Mouse (Mus musculus): ENCODE data around the gene Creb3. TPM values are rescaled to one million over a fixed set of nuclear protein-coding genes. Genes with fewer than 3 reads are reported as not detected.
"Not testable (repeated sequence)": the region's sequence is repeated elsewhere in the genome, so short reads cannot be mapped to it uniquely, and the experiment has no call there.

Creb3 gene
- 10 to 100 TPM; 34.9 to 41.8 TPM for total RNA-seq (2021)
- long read RNA-seq, experiment 1, transcript Creb3-201 (9 exons, 1,884 nt), result major isoform, 38 of 47 reads
- long read RNA-seq, experiment 1, partial matches to known transcripts, result 1 of 47 reads
- long read RNA-seq, experiment 1, other reads (novel, unspliced or antisense), result 8 of 47 reads
- long read RNA-seq, experiment 2, transcript Creb3-201 (9 exons, 1,884 nt), result major isoform, 40 of 46 reads
- long read RNA-seq, experiment 2, partial matches to known transcripts, result 1 of 46 reads
- long read RNA-seq, experiment 2, other reads (novel, unspliced or antisense), result 5 of 46 reads

GRCm38 (mm10) chr4:43561997-43562768 lies at the start of gene Creb3, which contains the start of gene Tln1:
Gene Creb3 (plus strand): TSS chr4:43562332.
Gene Tln1 (minus strand): TSS chr4:43562691.
- peak; percentile 93 for DNase-seq

GRCm38 (mm10) chr4:43512653-43513052 lies 49.5 kb upstream of the Creb3 start:
- DNase-seq, result no peak

GRCm38 (mm10) chr4:43513300-43513699 lies 48.8 kb upstream of the Creb3 start:
- no peak for DNase-seq

DNA sequence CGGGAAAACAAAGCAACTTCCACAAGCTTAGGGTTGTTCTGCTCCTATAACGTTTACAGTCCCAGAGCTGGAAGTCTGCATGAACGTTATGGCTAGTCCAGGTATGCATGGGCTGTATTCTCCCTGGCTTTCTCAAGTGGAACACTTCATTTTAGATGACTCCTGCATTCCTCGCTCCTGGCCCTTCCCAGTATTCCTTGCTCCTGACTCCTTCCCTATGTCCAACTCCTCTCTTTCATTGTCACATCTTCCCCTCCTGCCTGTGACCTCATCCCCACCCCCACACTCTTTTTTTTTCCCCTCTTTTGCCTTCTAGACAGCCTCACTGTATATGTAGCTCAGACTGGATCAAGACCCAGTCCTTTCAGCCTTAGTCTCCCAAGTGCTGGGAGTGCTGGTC lies 48.3 kb upstream of the Creb3 start:
- DNase-seq, result no peak

GRCm38 (mm10) chr4:43515764-43516708 lies 46.1 kb upstream of the Creb3 start:
- DNase-seq, result no peak

- no peak for DNase-seq
Measured at GRCm38 (mm10) chr4:43519551-43519950, 42.6 kb upstream of the Creb3 start.

- peak; percentile 82 for DNase-seq
Measured at GRCm38 (mm10) chr4:43519956-43520355, 42.2 kb upstream of the Creb3 start.

DNA sequence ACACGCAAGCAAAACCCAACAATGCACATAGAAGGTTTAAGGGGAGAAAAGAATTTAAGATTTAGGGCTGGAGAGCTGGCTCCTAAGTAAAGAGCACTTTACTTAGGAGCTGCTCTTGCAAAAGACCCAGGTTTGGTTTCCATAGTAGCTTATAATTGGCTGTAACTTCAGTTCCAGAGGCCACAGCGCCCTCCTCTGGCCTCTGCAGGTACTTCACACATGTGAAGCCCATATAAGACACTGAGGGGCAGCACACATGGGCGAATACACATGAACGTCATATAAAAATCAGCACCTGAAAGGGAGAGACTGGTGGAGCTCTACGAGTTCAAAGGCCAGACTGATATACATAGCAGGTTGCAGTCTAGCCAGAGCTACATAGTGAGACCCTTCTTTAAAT lies 34.3 kb upstream of the Creb3 start:
- no peak for DNase-seq

DNA sequence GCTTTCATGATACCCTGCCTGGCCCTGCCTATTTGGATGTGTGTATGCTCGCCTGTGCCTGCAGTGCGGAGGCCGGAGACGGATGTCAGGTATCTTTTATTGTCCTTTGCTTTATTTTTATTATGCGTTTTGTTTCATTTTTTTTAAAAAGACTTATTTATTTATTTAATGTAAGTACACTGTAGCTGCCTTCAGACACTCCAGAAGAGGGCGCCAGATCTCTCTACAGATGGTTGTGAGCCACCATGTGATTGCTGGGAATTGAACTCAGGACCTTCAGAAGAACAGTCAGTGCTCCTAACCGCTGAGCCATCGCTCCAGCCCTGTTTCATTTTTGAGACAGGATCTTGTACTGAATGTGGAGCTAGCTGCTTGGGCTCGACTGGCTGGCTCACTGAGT lies 33.6 kb upstream of the Creb3 start:
- DNase-seq, result no peak

DNA sequence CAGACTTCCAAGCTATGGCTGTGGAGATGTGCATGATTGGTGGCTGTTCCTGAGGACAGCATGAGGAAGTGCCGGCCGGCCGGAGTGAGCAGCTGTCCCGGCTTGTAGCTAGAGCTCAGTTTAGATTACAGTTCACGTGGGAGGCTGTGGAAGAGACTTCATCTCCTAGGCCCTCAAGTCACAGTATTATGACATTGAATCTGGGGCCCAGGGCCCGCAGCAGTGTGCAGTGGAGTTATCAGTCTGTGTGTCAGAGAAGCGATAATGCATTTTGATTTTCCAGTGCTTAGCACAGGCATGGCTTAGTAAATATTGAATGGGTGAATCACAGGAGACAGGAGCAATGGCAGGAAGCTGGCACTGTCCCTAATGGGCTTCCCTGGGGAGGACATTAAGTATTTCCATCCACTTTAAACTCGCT lies 32.0 kb upstream of the Creb3 start:
- no peak for DNase-seq

DNA sequence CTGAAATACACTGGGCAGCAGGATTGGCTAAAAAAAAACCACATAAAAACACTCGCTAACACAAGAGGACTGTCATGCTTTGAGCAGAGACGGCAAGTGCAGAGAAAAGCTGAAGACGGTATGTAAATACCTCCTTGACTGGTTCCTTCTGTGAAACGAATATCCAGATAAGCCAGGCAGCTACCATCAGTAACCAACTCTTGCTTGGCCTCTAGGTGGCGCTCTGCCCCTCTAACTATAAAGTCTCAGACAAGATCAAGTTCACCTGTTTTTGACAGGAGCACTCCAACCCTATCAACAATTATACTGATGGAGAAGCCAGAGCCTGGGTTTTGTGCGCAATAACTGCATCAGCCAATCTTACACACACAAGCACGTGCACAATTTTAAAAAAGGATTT lies 31.6 kb upstream of the Creb3 start:
- peak; percentile 48 for DNase-seq

DNA sequence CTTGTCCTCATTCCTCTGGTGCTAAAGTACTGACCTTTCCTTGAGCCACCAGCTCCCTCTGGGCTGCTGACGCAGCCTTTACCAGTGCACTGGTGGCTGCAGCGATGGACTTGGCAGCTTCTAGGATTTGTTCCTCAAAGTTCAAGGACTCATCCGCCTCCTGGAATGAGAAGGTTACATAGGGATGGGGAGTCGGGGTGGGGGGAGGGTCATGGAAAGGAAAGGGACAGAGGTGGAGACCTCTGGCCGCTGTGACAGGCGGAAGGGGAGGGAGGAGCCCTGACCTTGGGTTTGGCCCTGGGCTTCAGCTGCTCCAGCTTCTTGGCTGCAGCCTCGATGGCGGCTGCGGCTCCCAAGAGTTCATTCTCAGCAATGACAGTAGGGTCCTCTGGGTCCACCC lies 28.9 kb upstream of the Creb3 start:
- no peak for DNase-seq

- no peak for DNase-seq
Measured at GRCm38 (mm10) chr4:43535628-43536027, 26.5 kb upstream of the Creb3 start.

DNA sequence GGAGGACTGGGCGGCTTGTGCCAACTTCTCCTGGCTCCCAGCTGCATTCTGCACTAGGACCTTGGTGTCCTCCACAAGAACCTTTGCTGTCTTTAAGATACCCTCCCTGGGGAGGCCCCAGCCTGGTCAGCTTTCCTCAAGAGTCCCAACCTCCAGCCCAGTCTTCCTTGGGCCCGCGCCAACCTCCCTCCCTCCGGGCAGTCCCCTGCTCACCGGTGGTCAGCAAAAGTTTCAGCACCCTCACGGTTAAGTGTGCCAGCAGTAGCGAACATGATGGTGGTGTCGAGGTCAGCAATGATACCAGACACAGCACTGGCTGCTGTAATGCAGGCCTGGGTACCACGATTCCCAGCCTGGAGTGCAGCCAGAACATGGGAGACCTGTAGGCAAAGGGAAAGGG lies 26.1 kb upstream of the Creb3 start:
- no peak for DNase-seq

- DNase-seq, result no peak
Measured at GRCm38 (mm10) chr4:43542044-43542443, 20.1 kb upstream of the Creb3 start.

- DNase-seq, result no peak
Measured at GRCm38 (mm10) chr4:43546375-43547047, 15.6 kb upstream of the Creb3 start.

DNA sequence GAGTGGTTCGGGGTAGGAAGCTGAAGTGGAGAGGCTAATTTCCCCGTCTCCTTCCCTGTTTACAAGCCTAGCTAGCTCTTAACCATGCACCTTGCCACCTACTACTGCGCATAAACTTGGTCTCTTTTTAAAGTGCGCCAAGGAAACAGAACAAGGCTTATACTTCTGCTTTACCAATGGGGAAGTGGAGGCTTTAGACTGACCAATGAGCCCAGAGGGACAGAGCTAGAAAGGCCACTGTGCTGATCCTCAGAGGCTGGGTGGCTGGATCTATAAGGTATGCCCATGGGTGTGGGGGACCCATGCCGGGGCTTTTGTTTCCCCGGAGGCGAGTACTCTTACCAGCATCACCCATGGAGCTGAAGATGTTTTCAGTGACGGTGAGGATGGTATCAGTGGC lies 15.0 kb upstream of the Creb3 start:
- no peak for DNase-seq

- DNase-seq, result no peak
Measured at GRCm38 (mm10) chr4:43549055-43549454, 13.1 kb upstream of the Creb3 start.

DNA sequence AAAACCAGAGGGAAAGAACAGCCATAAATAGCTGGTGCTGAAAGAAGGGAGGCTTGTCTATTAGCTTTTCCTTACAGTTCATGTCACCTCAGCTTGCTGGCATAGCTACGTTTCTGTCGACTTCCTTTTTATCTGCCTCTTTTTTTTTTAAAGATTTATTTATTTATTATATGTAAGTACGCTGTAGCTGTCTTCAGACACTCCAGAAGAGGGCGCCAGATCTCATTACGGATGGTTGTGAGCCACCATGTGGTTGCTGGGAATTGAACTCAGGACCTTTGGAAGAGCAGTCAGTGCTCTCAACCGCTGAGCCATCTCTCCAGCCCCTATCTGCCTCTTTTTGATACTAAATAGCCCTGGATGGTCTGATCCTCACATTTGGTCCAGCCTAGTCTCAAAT lies 10.3 kb upstream of the Creb3 start:
- DNase-seq, result not testable (repeated sequence)

DNA sequence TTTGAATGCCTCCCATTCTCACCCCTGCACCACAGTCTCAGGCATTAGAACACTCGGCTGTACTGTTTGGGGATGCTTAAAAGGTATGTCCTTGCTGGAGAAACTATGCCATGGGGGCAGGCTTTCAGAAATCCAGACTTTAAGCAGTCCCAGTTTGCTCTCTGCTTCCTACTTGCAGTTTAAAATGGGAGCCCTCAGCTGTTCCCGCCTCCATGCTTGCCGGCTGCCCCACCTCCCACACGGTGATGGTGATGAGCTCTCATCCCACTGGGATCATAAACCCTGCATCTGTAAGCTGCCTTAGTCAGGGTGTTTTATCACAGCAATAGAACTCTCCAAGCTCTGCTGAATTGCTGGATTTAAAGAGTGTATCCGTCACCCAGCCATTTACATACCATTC lies 9.7 kb upstream of the Creb3 start:
- no peak for DNase-seq

DNA sequence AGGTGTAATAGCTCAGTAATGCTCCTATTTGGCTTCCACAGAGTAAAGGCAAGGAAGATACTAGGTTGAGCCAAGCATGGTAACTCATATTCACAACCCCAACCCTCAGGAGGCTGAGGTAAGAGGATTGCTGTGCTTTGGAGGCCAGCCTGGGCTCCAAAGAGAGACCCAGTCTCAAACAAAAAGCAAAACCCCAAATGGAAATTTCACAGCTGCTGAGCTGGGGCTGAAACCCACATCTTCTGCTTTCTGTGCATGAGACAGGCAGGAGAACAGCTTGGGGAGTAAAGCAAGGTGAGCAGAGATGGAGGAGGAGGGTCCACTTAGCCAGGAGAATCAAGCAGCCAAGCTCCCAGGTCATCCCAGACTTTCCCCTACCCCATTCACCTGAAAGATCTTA lies 8.2 kb upstream of the Creb3 start:
- no peak for DNase-seq

- DNase-seq, result no peak
Measured at GRCm38 (mm10) chr4:43555926-43556325, 6.2 kb upstream of the Creb3 start.

All from gastrocnemius, postnatal 25 days (tissue).